Mouse (Mus musculus) cerebellum, postnatal 10 days (tissue): ENCODE measurements around the gene Timm9.
"Not testable (repeated sequence)": the region's sequence is repeated elsewhere in the genome, so short reads cannot be mapped to it uniquely, and the experiment has no call there.

ENCODE experiments used
- DNase-seq, 2 experiments: peaks; one replicate each; pipeline ENCODE4 v3.0.0; 2021; ENCODE audit warnings: mixed read lengths in 2 of 2

The Timm9 gene

DNA sequence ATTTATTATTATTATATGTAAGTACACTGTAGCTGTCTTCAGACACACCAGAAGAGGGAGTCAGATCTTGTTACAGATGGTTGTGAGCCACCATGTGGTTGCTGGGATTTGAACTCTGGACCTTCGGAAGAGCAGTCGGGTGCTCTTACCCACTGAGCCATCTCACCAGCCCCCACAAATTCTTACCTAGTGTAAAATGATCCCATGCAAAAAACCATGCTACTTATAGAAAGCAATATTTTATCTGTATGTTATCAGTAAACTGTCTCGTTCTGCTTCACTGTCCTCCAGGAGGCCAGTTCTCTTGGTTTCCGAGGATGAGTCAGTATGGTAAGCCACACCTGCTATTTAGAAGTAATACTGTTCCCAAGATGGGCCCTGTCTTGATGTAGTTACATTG, 32.2 kb downstream of the Timm9 start:
- DNase-seq: not testable (repeated sequence)

DNA sequence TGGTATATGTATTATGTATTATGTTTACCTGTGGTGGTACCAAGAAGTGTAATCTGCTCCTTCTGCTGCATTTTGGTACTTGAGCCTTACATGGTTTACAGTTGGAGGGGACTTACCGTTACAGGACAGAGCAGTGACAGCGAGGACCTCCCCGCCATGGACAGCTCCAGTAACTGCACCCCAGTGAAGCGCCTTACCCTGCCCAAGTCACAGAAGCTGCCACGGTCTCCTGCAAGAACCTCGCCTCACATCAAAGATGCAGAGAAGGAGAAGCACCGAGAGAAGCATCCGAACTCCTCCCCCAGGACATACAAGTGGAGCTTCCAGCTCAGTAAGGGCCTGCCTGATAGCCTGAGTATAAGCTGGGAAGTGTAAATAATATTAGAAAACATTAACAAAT, 50.2 kb downstream of the Timm9 start:
- DNase-seq: no peak
